Mouse (Mus musculus): ENCODE data around the gene Xrcc4. TPM values are rescaled to one million over a fixed set of nuclear protein-coding genes. Genes with fewer than 3 reads are reported as not detected.
"Not testable (repeated sequence)": the region's sequence is repeated elsewhere in the genome, so short reads cannot be mapped to it uniquely, and the experiment has no call there.

Gene Xrcc4
- polyA plus RNA-seq, 1 experiment from 2014 or later, result 11.6 TPM

- Histone ChIP-seq H3K4me3 (ENCODE audit: low read depth, low read length) (no peak overlapping the region), H3K27ac (ENCODE audit: low read depth) (no peak overlapping the region), H3K9ac (ENCODE audit: low read length) (no peak overlapping the region), H3K4me2 (ENCODE audit: low read length) (no peak overlapping the region), H3K4me1 (replicated peaks; ENCODE audit: control insufficient read depth, insufficient read depth, low read length) (no peaks in the 10 kb centered on the region), H3K9me3 (ENCODE audit: control insufficient read depth, low read length) (no peaks in the 10 kb centered on the region), H3K36me3 (ENCODE audit: control insufficient read depth, insufficient read depth, low read length) (no peaks in the 10 kb centered on the region), H3K27me3 (replicated peaks; ENCODE audit: control insufficient read depth, insufficient read depth, low read length) (no peaks in the 10 kb centered on the region)
- DNase-seq (ENCODE audit: low spot score) (no peak), ATAC-seq (replicated peaks; ENCODE audit: low FRiP score, low TSS enrichment, low read depth) (no peak)
- WGBS, result 70% methylated on average over 3 of the region's 3 CpGs
Measured at GRCm38 (mm10) chr13:89780276-89780675, 309.1 kb downstream of the Xrcc4 start.

- peak; percentile 73 for DNase-seq (ENCODE audit: low spot score)
- Histone ChIP-seq H3K9me3 (ENCODE audit: control insufficient read depth, low read length) (no peaks in the 10 kb centered on the region), H3K27ac (ENCODE audit: low read depth) (no peak overlapping the region), H3K4me3 (ENCODE audit: low read depth, low read length) (no peak overlapping the region), H3K9ac (ENCODE audit: low read length) (no peak overlapping the region), H3K4me1 (replicated peaks; ENCODE audit: control insufficient read depth, insufficient read depth, low read length) (no peaks in the 10 kb centered on the region), H3K27me3 (replicated peaks; ENCODE audit: control insufficient read depth, insufficient read depth, low read length) (no peaks in the 10 kb centered on the region), H3K36me3 (ENCODE audit: control insufficient read depth, insufficient read depth, low read length) (no peaks in the 10 kb centered on the region), H3K4me2 (ENCODE audit: low read length) (no peak overlapping the region)
- WGBS, result 68% methylated on average over 7 of the region's 7 CpGs
- no peak for ATAC-seq (replicated peaks; ENCODE audit: low FRiP score, low TSS enrichment, low read depth)
Measured at GRCm38 (mm10) chr13:89779208-89779911, 310.0 kb downstream of the Xrcc4 start.

DNA sequence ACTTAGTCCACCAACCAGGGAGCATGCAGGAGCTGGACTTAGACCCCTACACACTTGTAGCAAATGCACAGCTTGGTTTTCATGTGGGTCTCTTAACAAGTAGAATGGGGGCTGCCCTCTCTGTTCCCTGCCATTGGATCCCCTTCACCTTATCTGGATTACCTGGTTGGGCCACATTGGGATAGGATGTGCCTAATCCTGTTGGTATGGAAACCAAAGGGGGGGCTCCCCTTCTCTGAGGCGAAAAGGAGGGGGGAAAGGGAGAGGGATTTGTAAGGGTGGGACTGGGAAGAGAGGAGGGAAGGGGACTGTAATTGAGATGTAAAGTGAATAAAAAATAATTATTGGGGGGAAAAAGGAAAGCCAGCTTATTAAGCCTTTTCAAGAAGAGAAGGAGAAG, 311.6 kb downstream of the Xrcc4 start:
- Histone ChIP-seq H3K27ac (ENCODE audit: low read depth) (no peak overlapping the region), H3K9ac (ENCODE audit: low read length) (no peak overlapping the region), H3K4me2 (ENCODE audit: low read length) (no peak overlapping the region), H3K36me3 (ENCODE audit: control insufficient read depth, insufficient read depth, low read length) (no peaks in the 10 kb centered on the region), H3K4me1 (replicated peaks; ENCODE audit: control insufficient read depth, insufficient read depth, low read length) (no peaks in the 10 kb centered on the region), H3K27me3 (replicated peaks; ENCODE audit: control insufficient read depth, insufficient read depth, low read length) (no peaks in the 10 kb centered on the region), H3K4me3 (ENCODE audit: low read depth, low read length) (no peak overlapping the region), H3K9me3 (ENCODE audit: control insufficient read depth, low read length) (no peaks in the 10 kb centered on the region)
- 70% methylated on average over 1 of the region's 1 CpGs for WGBS
- no peak for ATAC-seq (replicated peaks; ENCODE audit: low FRiP score, low TSS enrichment, low read depth)
- no peak for DNase-seq (ENCODE audit: low spot score)

- ATAC-seq (replicated peaks; ENCODE audit: low FRiP score, low TSS enrichment, low read depth), result no peak
- Histone ChIP-seq H3K9me3 (ENCODE audit: control insufficient read depth, low read length) (no peaks in the 10 kb centered on the region), H3K36me3 (ENCODE audit: control insufficient read depth, insufficient read depth, low read length) (no peaks in the 10 kb centered on the region), H3K27ac (ENCODE audit: low read depth) (no peak overlapping the region), H3K4me1 (replicated peaks; ENCODE audit: control insufficient read depth, insufficient read depth, low read length) (no peaks in the 10 kb centered on the region), H3K4me2 (ENCODE audit: low read length) (no peak overlapping the region), H3K27me3 (replicated peaks; ENCODE audit: control insufficient read depth, insufficient read depth, low read length) (no peaks in the 10 kb centered on the region), H3K4me3 (ENCODE audit: low read depth, low read length) (no peak overlapping the region), H3K9ac (ENCODE audit: low read length) (no peak overlapping the region)
- WGBS, result 83% methylated on average over 1 of the region's 1 CpGs
- DNase-seq (ENCODE audit: low spot score), result no peak
Measured at GRCm38 (mm10) chr13:89777146-89777545, 312.3 kb downstream of the Xrcc4 start.

DNA sequence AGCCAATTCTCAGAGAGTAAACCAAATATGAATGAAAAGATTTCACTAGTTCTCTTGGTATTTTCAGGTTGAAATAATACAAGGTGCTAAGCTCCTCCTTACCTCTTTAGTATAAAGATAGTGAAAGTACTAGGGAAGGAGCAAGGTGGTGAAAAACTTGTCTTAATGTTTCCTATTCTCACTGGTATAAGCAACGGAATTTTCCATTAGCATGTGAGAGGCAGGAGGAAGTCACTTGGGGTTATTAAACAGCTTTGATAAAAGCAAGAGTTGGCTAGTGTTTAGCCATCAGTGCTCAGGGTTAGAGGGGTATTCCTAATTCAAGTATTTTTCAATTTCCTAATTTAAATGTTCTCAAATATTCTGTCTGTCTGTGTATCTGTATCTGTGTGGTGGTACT, 322.9 kb downstream of the Xrcc4 start:
- no peaks in the 10 kb centered on the region for H3K36me3 ChIP-seq (ENCODE audit: control insufficient read depth, insufficient read depth, low read length)
- no peaks in the 10 kb centered on the region for H3K27me3 ChIP-seq (replicated peaks; ENCODE audit: control insufficient read depth, insufficient read depth, low read length)
- H3K4me1 ChIP-seq (replicated peaks; ENCODE audit: control insufficient read depth, insufficient read depth, low read length), result no peaks in the 10 kb centered on the region
- H3K4me2 ChIP-seq (ENCODE audit: low read length), result no peak overlapping the region
- no peaks in the 10 kb centered on the region for H3K9me3 ChIP-seq (ENCODE audit: control insufficient read depth, low read length)
- H3K9ac ChIP-seq (ENCODE audit: low read length), result no peak overlapping the region
- H3K4me3 ChIP-seq (ENCODE audit: low read depth, low read length), result no peak overlapping the region
- DNase-seq (ENCODE audit: low spot score) (no peak), ATAC-seq (replicated peaks; ENCODE audit: low FRiP score, low TSS enrichment, low read depth) (no peak)
- WGBS, result 56% methylated on average over 1 of the region's 1 CpGs
- no peak overlapping the region for H3K27ac ChIP-seq (ENCODE audit: low read depth)

DNA sequence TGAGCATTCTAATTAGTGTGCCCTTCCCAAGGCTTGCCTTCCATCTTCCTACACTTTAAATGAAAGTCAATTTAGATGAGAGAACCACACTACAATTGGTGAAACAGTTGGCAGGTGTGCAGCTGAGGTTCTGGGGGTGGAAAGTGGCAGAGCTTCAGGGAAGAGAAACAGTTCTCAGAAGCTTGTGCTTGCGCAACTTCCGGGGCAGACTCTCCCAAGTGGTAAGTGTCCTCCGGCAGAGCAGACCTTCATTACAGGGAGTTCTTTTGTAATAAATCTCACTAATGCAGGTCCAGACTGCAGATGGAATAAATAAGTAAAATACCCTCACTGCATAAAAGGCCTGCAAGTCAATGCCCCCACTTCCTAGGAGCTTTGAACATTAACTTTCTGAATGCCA, 323.4 kb downstream of the Xrcc4 start:
- Histone ChIP-seq H3K4me2 (ENCODE audit: low read length) (no peak overlapping the region), H3K27me3 (replicated peaks; ENCODE audit: control insufficient read depth, insufficient read depth, low read length) (no peaks in the 10 kb centered on the region), H3K4me1 (replicated peaks; ENCODE audit: control insufficient read depth, insufficient read depth, low read length) (no peaks in the 10 kb centered on the region), H3K4me3 (ENCODE audit: low read depth, low read length) (no peak overlapping the region), H3K9ac (ENCODE audit: low read length) (no peak overlapping the region), H3K9me3 (ENCODE audit: control insufficient read depth, low read length) (no peaks in the 10 kb centered on the region), H3K36me3 (ENCODE audit: control insufficient read depth, insufficient read depth, low read length) (no peaks in the 10 kb centered on the region), H3K27ac (ENCODE audit: low read depth) (no peak overlapping the region)
- DNase-seq (ENCODE audit: low spot score) (no peak), ATAC-seq (replicated peaks; ENCODE audit: low FRiP score, low TSS enrichment, low read depth) (no peak)
- 75% methylated on average over 3 of the region's 3 CpGs for WGBS

GRCm38 (mm10) chr13:89762339-89762738, 327.1 kb downstream of the Xrcc4 start:
- Histone ChIP-seq H3K9me3 (ENCODE audit: control insufficient read depth, low read length) (no peaks in the 10 kb centered on the region), H3K36me3 (ENCODE audit: control insufficient read depth, insufficient read depth, low read length) (no peaks in the 10 kb centered on the region)

DNA sequence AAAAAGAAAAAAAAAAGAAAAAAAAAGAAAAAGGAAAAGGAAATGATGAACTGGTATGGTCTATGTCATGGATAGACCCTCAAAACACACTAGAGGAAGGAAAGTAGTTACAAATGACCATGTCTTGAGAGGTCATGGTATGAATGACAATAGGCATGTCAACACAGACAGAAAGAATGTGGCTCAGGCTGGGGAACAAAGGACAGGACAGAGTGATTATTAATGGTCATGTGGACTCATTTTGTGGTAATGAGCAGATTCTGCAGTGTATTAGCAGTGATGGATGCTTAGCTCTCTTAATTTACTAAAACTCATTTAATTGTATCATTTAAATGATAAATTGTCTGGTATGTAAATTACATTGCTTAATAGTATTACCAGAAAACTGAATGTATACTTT, 333.1 kb downstream of the Xrcc4 start:
- Histone ChIP-seq H3K36me3 (ENCODE audit: control insufficient read depth, insufficient read depth, low read length) (no peaks in the 10 kb centered on the region), H3K27me3 (replicated peaks; ENCODE audit: control insufficient read depth, insufficient read depth, low read length) (no peaks in the 10 kb centered on the region), H3K27ac (ENCODE audit: low read depth) (no peak overlapping the region), H3K4me3 (ENCODE audit: low read depth, low read length) (no peak overlapping the region), H3K9me3 (ENCODE audit: control insufficient read depth, low read length) (no peaks in the 10 kb centered on the region), H3K4me1 (replicated peaks; ENCODE audit: control insufficient read depth, insufficient read depth, low read length) (no peaks in the 10 kb centered on the region), H3K4me2 (ENCODE audit: low read length) (no peak overlapping the region), H3K9ac (ENCODE audit: low read length) (no peak overlapping the region)
- no peak for DNase-seq (ENCODE audit: low spot score)
- no peak for ATAC-seq (replicated peaks; ENCODE audit: low FRiP score, low TSS enrichment, low read depth)

More at GRCm38 (mm10) chr13:89762339-89762738, 327.1 kb downstream of the Xrcc4 start:
- Histone ChIP-seq H3K4me3 (ENCODE audit: low read depth, low read length) (no peak overlapping the region), H3K4me1 (replicated peaks; ENCODE audit: control insufficient read depth, insufficient read depth, low read length) (no peaks in the 10 kb centered on the region), H3K27ac (ENCODE audit: low read depth) (no peak overlapping the region), H3K9ac (ENCODE audit: low read length) (no peak overlapping the region), H3K27me3 (replicated peaks; ENCODE audit: control insufficient read depth, insufficient read depth, low read length) (no peaks in the 10 kb centered on the region), H3K4me2 (ENCODE audit: low read length) (no peak overlapping the region)
- ATAC-seq (replicated peaks; ENCODE audit: low FRiP score, low TSS enrichment, low read depth) (no peak), DNase-seq (ENCODE audit: low spot score) (no peak)
- WGBS, result 76% methylated on average over 3 of the region's 3 CpGs

DNA sequence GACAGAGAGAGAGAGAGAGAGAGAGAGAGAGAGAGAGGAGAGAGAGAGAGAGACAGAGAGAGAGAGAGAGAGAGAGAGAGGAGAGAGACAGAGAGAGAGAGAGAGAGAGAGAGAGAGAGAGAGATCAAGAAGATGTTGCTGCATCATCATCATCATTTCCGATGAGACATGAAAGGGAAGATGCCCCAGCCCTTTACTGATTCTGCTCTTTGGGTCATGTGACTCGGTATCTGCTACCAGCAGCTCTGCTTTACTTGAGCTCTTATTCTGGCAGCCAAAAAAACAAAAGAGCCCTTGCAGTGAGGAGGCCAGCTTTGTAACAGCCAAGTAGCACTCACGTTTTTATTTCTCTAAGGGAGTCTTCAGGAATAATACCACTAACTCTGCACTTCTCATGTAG, 338.8 kb downstream of the Xrcc4 start:
- H3K27ac ChIP-seq (ENCODE audit: low read depth); H3K4me3 ChIP-seq (ENCODE audit: low read depth, low read length); H3K9me3 ChIP-seq (ENCODE audit: control insufficient read depth, low read length); H3K4me1 ChIP-seq (replicated peaks; ENCODE audit: control insufficient read depth, insufficient read depth, low read length); ATAC-seq (replicated peaks; ENCODE audit: low FRiP score, low TSS enrichment, low read depth); H3K27me3 ChIP-seq (replicated peaks; ENCODE audit: control insufficient read depth, insufficient read depth, low read length); DNase-seq (ENCODE audit: low spot score); H3K4me2 ChIP-seq (ENCODE audit: low read length); H3K9ac ChIP-seq (ENCODE audit: low read length); H3K36me3 ChIP-seq (ENCODE audit: control insufficient read depth, insufficient read depth, low read length): not testable (repeated sequence)
- 33% methylated on average over 3 of the region's 3 CpGs for WGBS

Data from intestine, embryonic 14.5 days (tissue).